Mouse (Mus musculus) heart, postnatal 14 days (tissue): Measurements from ENCODE around the gene Gria1. TPM values are rescaled to one million over a fixed set of nuclear protein-coding genes. Genes with fewer than 3 reads are reported as not detected.

Experiments used
- DNase-seq, 2 experiments: peaks; one replicate each; pipeline ENCODE4 v3.0.0; 2021 to 2022
- intact Hi-C: fragments of 180-260 bp; cut with DNase I; formaldehyde crosslinking; loops from one replicate; pipeline ENCODE4 v1.15.1; 2025
- total RNA-seq, 2 experiments: library from RNA; stranded (reverse); gene quantifications; 2 replicates each; pipeline ENCODE4 v1.2.3; 2021

The Gria1 gene
- total RNA-seq, 2 experiments from 2014 or later: 0.10 to 0.22 TPM

DNA sequence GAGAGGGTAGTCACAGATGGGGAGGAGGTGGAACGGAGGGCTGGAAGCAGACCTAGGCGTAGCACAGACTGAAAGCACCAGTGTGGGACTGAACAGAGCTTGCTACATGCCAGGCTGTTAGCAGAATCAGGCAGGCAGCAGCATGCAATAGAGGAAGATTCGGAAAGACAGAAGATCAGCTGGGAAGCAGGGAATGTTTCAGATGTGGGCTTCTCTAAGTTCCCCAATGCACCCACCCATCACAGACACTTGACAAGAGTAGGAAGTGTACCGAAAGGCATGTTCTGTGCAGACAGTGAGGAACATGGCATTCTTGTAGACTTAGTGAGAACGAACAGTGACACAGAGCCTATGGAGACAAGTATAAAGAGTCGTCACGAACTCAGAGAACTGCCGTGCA, 260.5 kb downstream of the Gria1 start:
- DNase-seq: no peak

DNA sequence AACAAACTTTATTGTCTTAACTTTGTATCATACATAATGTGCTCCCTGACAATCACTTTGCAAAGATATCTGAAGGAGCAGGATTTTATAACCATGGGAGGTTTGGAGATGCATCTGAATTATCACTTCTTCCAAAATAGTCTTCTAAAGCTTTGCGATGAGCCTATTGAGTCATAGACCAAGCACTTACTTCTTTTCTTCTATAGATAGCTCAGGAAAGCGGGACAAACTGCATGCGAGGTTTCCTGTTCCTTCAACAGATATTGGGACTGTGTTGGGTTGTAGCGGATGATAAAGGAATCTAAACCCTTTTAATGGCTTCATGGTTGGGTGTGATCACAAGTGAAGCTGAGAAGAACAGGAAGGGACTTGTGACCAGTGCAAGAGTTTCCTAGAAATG, 263.5 kb downstream of the Gria1 start:
- intact Hi-C loops: no loop called here
- no peak for DNase-seq

More for the DNA sequence above, 260.5 kb downstream of the Gria1 start:
- intact Hi-C loops: no loop called here

DNA sequence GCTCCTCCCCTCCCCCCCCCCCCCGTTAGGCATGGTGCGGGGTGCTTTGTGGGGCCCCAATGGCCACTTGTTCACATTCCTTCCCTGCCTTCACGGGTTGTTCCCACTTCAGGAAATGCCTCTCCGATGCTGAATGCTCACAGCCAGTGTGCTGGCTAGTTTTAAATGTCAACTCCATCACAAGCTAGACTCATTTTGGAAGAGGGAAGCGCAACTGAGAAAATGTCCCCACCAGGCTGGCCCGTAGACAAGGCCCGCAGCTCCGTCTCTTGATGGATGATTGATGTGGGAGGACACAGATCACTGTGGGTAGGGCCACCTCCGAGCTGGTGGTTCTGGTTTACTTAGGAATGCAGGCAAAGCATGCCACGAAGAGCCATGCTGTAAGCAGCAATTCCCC, 266.9 kb downstream of the Gria1 start:
- DNase-seq: no peak
- intact Hi-C loops: no loop called here

DNA sequence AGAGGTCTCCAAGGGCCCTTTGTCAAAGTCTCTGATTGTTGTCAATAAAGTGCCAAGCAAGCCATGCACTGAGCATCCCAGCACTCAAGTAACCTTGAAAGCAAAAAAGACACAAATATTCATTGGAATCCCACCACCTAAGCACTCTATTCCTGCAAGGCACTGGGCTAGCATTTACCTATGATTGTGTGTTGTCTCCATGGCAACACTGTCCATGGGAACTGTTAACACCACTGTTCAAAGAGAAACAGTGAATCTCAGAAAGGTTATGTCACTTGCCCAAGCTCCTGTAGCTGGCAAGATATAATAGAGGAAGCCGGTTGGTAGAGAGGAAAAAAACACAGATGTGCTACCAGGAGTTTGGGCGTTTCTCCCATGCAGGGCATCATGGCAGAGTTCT, 274.9 kb downstream of the Gria1 start:
- no peak for DNase-seq
- intact Hi-C loops: no loop called here

DNA sequence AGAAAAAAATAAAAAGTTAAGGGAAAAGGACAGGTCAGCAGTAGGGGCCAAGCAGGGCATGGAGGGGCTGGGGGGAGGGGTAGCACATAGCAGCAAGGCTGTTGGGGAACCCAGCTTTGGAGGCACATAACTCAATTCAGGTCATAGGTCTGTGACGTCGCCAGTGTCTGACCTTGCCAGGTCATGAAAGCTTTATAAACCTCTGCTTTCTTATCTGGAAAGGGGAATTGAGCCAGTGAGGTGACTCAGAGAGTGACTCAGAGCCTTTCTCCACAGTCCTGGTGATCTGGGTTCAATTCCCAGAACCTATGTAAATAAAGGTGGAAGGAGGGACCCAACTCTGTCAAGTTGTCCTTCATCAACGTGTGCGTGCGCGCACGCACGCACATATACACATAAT, 286.2 kb downstream of the Gria1 start:
- intact Hi-C loops: no loop called here

DNA sequence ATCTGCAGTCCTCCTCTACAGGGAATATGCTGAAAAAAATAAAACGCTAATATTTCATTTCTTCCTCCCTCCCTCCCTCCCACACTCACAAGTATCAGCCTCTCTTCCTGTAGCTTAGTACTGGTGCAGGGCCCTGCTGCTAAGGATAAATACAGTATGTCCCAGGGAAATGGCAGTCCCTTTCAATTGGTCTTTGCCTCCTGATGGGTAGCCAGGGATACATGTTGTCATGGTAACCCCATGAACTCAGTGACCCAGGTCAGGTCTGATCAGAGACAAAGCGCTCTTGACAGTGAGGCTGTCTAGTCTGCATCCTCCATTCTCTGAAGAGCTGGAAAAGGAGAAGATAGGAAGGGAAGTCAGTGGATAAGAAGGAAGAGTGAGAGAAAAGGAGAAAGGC, 287.1 kb downstream of the Gria1 start:
- intact Hi-C loops: no loop called here
- no peak for DNase-seq

More for the DNA sequence above, 286.2 kb downstream of the Gria1 start:
- DNase-seq: no peak

DNA sequence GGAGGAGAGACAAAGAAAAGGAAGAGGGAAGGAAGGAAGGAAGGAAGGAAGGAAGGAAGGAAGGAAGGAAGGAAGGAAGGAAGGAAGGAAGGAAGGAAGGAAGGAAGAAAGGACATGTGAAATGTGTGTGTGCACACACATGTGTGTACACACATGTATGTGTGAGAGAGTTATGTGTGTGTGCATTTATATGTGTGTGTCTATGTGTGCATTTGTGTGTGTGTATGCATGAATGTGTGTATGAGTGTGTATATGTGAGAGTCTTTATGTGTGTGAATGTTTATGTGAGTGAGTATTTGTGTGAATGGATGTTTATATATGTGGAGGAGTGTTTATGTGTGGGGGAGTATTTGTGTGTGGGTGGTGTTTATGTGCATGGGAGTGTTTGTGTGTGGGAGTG, 287.5 kb downstream of the Gria1 start:
- intact Hi-C loops: no loop called here
- DNase-seq: no peak

DNA sequence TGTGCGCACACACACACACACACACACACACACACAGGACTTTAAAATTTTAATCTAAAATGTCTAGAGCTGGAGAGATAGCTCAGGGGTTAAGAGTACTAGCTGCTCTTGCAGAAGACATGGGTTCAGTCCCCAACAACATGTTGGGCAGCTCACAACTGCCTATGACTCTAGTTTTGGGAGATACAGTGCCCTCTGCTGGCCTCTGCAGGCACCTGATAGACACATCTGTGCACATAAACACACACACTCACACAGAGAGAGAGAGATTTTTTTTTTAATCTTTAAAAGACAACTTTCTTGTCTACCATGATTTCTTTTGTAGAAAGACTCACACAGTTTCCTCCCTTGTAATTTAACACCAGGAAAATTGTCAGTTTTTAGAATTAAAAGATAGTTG, 292.4 kb downstream of the Gria1 start:
- intact Hi-C loops: no loop called here
- DNase-seq: no peak

DNA sequence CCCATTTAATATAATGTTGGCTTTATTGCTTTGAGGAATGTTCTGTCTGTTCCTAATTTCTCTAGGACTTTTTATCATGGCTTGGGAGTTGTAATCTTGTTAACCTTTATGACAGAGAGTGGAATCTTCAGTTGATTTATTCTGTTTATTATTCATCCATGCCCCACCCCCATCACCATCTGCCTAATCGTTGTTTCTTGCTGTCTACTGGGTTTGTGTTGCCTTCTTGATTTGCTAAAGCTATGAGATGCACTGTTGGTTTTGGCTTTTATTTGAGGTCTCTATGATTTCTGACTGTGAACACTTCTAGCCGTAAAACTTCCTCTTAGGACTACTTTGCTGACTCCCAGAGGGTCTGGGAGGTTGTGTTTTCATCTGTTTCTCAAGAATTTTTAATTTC, 294.9 kb downstream of the Gria1 start:
- no peak for DNase-seq
- intact Hi-C loops: no loop called here

DNA sequence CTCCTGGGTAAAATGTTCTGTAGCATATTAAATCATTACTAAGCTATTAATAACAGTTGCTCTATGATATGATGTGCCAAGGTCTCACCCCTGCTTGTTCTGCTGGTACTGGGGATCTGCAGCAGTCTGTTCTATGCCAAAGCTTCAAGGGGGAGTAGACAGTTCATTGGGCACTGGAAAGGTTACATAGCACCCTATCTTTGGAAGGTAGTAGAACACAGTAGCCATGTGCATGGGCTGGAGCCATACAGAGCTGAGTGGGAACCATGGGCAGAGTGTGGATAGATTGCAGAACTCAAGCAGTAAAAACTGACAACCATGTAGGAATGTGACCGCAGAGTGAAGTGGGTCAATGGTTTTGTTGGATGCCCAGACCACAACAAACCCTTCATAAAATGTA, 295.7 kb downstream of the Gria1 start:
- intact Hi-C loops: no loop called here
- no peak for DNase-seq

DNA sequence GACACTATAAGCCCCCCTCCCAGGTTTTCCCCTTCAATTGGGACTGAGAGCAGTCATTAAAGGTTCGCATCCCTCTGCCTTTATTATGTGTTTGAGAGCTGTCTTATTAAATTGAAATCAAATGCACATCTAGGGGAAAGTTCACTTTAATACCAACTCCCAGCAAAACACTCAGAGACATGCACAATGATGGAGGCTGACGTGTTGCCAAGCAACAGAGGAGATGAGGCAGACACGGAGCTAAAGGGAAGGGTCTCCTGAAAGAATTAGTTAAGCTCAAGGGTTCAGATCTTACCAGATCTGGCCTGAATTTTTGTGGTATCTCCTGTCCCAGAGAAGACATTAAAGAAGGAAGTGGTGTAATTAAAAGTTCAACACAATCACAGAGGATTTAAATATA, 305.9 kb downstream of the Gria1 start:
- intact Hi-C loops: no loop called here
- DNase-seq: no peak

DNA sequence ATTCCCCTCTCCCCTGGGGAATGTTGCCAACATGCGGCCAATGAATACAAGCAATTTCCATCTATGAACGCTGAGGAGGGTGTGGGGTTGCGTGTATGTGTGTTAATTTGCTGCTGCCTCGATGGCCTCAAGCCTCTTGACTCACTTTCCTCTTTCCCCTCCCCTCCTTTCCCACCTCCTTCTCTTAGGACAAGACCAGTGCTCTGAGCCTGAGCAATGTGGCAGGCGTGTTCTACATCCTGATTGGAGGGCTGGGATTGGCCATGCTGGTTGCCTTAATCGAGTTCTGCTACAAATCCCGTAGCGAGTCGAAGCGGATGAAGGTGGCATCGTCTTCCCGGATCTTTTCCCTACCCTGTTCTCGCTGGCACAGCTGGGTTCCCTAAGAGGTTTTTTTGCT, 306.3 kb downstream of the Gria1 start:
- DNase-seq: no peak
- intact Hi-C loops: no loop called here

DNA sequence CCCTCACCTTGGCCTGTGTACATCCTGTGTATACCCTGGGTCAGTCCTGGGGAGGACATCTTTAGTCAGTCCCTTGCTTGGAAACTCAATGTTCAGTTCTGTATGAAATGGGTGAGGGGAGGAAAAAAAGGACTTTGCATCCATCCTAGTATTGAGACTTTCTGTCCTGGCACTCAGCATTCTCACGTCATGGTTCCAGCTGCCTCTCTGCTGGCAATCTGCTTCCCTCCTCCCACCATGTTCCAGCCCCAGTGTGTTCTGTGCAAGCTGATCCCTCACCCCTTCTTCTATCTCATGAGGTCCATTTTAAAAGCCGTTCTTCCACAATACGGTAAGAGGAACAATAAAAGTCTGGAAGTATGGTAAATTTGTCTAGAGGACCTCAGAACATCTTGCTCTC, 308.2 kb downstream of the Gria1 start:
- intact Hi-C loops: no loop called here
- DNase-seq: no peak

DNA sequence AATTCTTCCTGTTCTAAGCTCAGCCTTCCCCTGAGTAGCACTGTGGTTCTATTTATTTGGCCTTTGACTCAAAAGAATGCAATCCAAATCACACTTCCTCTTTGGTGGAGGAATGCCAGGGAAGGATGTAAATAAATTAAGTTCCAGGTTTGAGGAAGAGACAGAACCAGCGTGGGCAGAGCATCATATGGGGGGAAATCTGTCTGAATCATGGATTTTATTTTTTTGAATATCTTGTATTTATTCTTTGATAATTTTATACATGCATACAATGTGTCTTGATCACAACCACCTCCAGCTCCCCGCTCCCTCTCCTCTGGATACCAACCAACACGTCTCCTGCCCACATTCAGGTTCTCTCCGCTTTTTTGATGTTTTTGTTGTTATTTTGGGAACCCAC, 312.9 kb downstream of the Gria1 start:
- no peak for DNase-seq

More for the DNA sequence above, 312.9 kb downstream of the Gria1 start:
- intact Hi-C loops: no loop called here
